Mouse (Mus musculus) thymus, postnatal 4 days (tissue): ENCODE measurements around the gene Chrna4.
A peak's percentile ranks its signal among the peaks of the same experiment; 100 is the strongest.

ENCODE experiments used
- DNase-seq: peaks from one replicate; pipeline ENCODE4 v3.0.0; 2021

Chrna4 gene

DNA sequence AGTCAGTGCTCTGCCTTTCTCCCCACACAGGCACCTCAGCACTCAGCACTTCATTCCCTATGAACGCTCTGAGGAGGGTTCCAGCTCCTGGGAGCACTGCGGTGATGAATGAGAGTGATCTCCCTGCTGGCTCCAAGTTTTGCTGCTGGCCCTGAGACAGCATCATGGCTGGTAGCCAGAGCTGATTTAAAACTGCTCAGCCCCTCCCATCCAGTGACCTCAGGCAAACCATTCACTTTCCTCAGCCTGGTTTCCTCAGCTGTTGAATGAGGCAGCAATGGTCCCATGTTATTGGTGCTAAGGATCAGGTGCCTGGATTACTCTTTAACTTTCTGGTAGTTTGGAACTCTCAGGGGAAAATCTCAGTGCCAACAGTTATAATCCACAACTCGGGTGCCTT, at the start of gene Chrna4:
TSS of gene Chrna4 (minus strand) at position 110 of the 400 bp plus-strand sequence.
- DNase-seq: no peak

DNA sequence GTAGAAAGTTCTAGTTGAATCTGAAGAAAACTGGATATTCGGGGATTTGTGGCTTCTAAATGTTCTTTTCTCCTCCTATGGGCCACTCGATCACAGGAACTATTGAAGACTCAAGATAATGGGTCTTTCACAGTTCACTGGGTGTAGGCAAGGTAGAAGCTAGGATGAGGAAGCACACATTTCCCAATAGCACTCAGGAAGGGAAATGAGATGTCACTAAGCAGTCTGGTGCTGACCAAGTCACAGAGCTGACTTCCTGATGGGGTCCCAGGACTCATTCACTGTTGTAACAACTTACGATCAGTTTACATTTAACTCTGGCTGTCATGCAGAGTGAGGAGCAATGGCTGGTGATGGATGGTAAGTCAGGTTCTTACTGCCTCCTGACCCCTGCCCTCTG, 46.8 kb upstream of the Chrna4 start:
- DNase-seq: no peak

DNA sequence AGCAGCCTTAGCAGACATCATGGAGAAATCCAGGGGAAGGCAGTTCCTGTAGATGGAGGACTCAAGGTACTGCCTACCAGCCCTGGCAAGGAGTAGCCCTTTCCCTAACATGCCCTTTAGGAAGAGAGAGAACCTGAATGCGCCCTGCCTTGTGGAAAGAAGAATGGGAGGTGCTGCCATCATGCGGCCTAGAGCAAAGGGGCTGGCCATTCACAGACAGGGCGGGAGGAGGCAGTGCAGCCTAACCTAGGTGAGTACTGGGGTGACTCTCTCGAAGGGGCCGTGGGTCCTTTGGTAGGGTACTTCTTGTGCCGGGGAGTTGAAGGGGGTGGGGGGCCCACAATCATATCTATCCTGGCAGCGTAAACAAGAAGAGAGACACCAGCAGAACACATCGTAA, 41.7 kb upstream of the Chrna4 start:
- DNase-seq: no peak

DNA sequence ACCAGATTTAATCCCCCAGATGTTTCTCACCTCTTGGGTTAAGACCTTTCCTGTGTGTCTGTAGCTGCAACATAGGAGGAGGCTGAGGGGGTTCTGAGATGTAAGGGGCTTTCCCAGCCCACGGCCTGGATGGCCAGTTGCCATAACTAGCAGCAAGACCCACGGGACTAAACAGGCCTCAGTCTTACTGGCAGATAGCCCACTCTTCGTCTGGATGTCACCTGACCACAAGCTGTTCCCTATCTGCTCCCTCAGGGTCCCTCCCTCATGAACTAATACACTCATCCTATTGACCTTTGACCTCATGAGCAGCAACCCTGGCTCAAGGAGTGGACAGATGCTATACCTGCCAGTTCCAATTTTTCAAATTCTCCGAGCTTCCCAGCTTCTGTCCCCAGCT, 40.6 kb upstream of the Chrna4 start:
- no peak for DNase-seq

DNA sequence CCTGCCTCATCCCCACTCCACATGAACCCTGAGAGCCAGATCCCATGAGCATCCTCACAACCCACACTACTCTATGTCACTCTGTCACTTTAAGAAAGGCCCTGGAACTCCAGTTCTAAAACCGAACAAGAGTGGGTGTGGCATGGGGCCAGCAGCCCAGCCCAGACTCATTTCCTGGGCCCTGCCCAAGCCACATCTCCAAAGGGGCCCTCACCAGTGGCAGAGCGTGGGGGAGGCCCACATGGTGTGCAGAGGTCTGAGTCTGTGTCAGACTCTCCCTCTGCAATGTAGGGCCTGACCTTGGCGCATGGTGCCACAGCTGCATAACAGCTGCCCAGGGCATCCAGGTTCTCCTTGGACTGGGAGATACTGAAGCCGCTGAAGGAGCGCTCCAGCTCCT, 37.5 kb upstream of the Chrna4 start:
- no peak for DNase-seq

DNA sequence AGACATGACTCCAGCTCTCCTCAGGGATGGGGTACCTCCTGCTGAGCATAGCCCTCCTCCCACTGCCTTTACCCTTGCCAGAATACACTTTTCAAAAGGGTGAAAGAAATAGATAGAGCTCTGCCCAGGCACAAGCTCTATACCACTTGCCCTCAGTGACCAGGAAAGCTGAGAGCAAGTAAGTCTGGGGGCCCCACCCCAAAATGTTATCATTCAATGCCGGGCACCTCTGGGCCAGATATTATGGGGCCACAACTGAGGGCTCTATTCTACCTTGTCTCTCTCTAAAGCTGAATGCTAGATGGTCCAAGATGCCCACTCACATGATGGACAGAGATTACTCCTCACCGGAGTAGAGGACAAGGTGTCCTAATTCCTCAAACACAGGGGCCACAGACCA, 36.2 kb upstream of the Chrna4 start:
- no peak for DNase-seq

DNA sequence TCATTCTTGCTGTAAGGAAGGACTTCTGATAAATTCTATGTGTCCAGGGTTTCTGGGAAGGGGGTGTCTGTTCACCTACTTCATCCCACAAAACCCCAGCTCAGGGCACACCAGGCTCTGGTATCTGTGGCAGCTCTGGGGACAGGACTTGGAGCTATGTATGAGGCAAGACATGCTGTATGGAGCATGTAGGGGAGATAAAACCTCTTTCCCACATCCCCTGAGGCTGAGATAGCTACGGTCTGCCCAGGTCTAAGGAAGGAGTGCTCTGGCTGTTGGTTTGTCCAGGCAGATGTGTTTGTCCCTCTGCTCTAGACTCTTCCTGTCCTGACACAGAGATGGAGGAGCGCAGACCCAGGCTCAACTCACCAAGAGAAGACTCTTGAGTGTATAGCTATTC, 35.6 kb upstream of the Chrna4 start:
- no peak for DNase-seq

DNA sequence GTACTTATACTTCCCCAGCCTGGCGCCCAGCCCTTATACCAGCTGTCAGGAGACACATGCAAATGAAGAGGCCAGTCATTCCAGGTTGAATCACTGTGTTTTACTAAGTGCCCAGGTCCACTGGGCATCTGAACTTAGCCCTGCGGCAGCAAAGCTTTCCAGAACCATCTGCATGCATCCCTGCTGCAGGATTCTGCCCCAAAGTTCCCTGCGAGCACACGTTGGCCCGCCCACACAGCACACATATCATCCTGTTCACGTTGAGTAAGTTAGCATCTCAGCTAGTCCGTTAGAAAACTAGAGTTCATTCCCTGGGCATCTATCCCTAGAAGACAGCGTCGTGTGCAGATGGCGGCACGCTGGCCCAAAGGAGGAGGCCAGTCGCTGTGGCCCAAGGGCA, 32.2 kb upstream of the Chrna4 start:
- no peak for DNase-seq

DNA sequence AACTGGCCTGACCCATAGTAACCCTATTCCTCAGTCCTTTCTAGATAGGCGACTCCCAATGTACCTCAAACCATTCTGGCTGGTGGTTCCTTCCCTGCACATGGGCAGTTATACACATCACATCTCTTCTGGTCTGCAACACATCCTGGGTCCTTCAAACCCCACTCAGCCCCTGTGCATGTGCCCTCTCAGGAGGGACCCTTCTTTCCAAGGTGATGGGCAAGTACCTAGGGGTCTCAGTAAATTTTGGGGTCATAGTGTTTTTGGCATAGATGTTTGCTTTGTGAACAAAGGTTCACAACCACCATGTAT, 29.0 kb upstream of the Chrna4 start:
- DNase-seq: no peak

DNA sequence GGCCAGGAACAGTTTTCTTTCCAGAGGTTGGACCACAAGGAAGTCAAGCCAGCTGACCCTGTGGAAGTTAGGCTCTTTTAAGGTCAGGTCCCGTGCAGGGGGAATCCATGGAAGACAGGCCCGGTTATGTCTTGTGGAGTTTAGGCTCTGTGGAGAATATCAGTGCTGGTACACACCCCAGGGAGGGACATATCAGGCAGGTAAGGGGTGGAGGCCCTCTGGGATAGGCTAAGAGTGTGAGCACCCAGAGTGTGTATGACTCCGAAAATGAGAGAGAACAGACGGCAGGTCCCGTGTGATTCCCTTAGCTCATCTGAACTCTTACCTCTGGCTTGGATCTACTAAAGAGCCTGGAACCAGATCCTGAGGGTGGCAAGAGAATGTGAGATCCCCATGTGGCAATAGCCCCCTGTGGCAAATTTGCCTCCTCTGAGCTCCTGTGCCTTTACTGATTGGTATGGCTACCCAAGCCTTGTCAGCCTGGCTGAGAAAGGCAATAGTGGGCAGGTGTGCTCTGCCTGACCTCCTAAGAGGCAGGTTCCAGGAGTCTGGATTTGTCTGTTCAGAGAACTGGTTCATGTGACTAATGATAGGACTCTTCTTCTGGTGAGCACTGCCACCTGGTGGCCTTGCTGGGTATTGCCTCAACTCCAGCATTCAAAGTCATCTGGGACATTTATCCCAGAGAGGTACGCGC, 28.5 kb upstream of the Chrna4 start:
- DNase-seq: peak; percentile 76

DNA sequence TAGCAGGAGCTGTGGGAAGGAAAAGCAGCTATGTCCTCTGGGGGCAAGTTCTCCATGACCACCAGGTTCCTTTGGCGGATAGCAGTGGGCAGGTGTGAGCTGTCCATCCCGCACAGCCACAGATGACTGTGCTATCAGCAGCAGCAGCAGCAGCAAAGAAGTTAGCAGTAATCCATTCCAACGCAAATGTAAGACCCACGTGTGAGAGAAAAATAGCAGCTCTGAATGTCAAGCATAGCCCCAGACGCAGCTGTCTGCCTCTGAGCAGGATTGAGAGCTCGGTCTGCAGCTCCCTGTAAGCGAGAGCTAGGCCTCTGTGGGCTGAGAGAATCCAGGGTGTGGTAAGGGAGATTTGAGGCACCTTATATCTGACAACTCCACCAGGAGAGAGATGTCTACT, 26.8 kb upstream of the Chrna4 start:
- no peak for DNase-seq

DNA sequence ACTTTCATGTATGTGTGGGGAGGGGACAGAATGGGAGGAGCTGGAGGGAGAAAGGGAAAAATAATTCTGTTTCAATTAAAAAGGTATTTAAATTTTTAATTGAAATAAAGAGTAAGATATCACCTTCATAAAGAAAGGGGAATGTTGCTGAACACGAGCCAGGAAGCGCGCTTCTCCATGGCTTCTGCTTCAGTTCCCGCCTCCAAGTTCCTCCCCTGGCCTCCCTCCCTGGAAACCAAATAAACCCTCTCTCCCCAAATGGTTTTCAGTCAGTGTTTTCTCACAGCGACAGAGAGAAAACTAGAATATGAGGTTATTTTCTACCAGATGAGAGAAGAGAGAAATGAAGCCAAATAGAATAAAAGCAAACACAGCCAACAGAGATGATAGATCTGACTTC, 25.2 kb upstream of the Chrna4 start:
- no peak for DNase-seq

DNA sequence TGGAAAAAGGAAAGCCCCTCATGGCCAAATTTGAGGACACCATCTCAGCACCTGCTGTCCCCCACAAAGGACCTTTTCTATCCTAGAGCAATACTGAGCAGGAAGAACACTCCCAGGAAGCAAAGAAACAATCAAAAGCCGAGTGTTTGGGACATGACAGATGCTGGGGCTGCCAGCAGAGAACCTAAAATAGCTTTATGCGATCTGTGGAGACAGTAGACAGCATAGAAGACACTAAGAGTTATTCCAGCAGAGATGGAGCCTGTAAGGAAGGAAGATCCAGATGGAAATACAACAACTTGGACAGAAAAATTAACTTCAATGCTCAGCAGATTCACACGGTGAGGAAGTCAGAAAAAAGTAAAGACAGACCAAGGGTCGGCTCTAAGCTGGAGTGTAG, 22.5 kb upstream of the Chrna4 start:
- no peak for DNase-seq

DNA sequence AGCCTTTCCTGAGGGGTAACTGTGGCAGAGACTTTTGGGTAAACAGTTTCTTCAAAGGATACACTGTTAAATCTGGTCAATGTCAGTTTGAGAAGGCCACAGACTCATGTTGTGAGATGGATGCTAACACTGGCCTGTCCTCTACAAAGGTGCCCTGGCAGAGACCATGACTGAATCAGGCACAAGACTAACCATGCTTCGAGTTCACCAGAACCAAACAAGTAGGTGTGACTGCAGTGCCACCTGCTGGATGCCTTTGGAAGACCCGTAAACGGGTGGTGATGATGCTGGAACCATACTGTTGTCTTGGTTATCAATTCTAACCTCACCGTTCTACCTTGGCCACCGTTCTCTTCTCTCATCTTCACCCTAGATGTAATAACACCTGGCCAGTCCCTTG, 16.8 kb upstream of the Chrna4 start:
- DNase-seq: peak; percentile 81

DNA sequence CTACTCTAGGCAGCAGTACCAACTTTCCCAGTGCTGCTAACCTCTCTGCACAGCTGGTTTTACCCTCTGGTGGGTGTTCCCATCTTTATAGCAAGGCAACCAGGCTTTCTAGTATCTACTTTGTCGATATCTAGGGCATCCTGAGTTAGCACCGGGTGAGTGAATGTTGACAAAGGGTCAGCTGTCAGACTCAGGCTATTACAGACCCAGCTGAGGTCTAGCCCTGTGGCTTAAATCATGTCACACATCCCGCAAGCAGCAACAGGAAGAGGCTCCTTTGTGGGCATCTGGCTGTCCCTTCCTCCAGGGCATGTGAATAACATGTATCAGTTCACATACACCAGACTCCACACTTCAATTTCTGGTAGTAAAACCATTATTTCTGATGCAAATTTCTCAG, 14.8 kb upstream of the Chrna4 start:
- no peak for DNase-seq

DNA sequence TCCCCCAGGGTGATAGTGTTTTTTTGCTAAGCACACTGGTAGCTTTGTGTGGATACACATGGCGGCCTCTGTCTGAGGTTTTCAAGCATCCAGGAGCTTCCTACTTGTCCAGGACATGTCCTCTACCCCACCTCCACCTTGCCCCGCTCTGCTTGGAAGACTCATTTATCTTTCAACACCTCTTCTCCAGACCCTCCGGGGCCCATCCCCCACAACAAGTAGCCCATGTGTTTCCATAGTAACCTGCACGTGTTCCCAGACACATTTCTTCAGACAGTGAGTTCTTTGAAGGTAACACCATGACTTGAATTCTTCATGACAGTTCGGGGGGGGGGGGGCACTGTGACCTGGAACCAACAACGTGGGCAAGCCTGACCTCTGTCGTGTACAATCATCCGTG, 14.0 kb upstream of the Chrna4 start:
- DNase-seq: no peak

DNA sequence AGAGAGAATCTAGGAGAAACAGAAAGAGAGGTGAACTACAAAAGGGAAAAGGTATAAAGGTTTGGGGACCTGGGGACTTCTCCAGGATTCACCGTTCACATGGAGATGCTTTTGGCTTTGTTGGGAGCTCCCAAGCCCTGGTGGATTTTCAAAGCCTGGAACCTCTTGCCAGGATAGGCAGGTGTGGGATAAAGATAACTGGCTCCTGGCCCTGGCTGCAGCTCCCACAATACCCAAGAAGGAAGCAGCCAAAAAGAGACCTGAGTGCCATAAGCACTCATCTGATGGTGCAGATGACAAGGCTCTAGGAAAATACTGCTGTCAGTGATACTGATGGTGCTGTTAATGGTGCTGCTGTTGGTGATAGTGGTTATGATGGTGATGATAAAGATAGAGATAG, 8.8 kb upstream of the Chrna4 start:
- no peak for DNase-seq

DNA sequence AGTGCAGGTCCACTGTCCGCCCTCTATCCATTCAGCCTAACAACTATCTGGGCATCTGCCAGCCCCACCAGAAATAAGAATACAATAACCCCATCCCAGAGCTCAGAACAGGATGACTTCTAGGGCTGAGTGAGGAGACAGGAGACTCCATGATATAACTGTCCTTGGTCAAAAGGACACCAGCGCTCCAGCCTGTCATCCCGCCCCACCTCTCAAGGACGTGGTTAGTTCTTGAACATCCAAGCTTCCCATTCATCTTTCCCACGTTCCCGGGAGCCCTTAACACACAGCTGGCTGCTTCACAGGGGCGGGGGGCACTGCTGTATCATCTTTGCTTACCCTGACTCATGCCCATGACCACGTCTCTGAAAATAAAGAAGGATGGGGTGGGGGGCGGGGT, 5.6 kb upstream of the Chrna4 start:
- no peak for DNase-seq

DNA sequence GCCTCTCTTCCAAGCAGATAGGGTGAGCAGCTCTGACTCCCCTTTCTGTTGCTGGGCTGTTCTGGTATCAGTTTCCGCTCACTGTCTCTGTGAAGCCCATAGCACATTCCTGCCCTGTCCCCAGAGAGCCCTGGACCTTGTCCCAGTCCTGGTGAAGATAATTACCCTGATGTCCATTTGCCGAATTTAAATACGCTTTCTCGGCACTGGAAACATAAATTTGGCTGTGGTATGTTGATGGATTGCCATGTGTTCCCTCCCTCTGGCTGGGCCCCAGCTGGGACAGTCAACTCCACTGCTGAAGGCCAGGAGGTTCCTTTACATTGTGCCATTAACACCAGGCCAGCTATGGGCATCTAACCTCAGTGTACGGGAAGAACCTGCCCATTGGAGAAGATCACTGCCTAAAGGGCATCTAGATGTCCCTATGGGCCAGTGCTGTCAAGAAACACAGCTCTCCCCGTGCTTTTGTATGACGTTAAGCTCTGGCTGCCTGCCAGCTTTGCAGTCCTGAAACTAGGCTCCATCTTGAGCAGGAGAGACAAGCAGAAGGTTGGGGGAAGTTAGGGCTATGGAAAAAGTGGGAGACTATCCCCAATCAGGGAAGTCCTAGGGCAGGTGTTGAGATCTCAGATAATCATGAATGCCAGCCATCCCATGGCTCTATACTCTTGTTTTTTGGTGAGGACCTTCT, 5.1 kb upstream of the Chrna4 start:
- DNase-seq: no peak

DNA sequence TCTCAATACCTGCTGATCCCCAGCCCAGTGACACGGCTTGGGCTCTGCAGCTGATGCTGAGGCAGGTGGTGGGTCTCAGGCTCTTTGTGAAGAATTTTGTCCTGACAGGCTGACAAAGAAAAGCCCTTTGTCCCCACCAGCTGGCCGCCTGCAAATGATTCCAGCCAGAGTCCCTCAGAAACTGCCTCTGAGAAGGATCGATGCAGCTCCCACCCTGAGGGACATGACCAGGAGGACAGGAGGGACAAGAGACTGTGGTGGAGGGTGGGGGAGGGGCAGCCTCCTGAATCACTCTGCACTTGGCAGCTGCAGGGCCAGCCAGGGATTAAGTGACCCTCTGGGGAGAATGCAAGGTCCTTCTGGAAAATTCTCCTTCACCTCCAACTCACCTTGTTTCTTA, 655 bp upstream of the Chrna4 start:
- no peak for DNase-seq

DNA sequence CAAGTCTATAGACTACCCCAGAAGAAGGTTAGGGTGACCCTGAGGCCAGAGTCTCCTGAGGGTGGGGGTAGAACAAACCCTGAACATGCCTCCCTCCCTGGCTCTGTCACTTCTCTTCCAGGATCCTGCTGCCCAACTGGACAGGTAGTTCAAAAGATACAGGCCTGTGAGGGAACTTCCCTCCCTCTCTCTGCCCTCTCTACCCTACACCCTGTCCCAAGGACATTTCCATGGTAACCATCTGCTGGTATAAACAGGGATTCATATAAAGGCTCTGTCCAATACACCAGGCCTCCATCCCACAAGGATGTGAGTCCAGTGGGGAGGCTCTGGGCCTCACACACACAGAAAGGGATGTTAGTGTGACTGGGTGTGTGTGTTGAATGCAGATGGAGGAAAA, 970 bp downstream of the Chrna4 start:
- DNase-seq: no peak

DNA sequence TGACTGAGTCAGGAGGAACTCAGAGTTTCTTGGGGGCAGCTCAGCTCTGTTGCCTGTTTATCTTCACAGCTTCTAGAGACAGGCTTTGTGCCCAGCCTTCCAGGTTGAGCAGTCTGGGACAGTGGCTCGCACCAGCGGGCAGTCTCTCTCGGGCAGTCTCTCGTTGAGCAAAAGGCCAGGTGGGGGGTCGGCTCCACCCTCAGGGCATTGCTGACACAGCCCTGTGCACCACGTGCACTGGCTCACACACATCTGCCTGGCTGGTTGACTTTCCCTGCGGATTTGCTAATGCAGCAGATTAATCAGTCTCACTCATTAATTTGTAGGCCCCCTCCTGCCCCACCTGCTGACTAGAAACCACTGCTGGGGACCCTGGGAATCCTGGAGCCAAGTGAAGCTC, 1.4 kb downstream of the Chrna4 start:
- DNase-seq: no peak

DNA sequence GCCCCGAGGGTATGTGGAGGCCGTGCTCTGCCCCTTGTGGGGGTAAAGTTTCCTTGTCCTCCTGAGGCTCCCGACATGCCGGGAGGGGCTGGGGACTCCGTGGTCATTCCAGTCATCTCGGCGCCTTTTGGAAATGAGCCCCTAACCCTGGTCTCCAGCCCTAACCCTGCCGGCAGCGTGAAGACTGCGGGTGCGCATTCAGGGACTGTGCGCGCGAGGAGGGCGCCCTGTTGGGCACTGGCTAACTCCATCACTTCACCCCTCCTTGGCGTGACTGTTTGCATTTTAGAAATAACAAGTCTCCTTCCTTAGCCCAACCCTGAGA, 4.0 kb downstream of the Chrna4 start:
- DNase-seq: no peak

DNA sequence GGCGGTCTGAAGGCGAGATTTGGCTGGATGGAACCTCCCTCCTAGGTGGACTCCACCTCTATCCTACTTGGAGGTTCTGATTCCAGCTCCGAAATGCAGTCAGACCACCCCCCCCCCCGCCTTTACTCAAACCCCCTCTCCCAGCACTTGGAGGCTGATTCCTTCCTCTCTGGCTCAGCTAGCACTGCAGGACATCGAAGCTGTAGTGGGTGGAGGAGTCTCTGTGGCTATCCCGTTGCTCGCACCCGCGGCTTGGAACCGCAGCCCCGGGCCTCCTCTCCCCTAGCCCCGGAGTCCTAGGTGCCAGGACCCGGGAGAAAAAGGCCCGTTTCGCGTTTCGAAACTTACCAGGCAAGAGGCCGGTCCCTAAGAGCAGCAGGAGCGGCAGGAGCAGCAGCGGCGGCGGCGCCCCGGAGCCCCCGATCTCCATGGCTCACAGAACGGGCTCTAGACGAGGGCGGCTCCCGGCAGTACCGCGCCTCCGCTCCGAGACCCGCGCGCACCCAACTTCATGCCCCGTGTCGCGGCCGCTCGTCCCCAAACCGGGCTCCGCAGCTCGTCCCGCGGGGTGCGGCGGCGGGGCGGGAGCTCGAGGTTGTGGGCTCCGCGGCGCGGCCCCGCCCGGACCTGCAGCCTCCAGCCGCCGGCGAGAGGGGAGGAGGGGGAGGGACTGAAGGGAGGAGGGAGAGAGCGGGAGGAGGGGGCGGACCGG, 4.5 kb downstream of the Chrna4 start:
- DNase-seq: peak; percentile 25

DNA sequence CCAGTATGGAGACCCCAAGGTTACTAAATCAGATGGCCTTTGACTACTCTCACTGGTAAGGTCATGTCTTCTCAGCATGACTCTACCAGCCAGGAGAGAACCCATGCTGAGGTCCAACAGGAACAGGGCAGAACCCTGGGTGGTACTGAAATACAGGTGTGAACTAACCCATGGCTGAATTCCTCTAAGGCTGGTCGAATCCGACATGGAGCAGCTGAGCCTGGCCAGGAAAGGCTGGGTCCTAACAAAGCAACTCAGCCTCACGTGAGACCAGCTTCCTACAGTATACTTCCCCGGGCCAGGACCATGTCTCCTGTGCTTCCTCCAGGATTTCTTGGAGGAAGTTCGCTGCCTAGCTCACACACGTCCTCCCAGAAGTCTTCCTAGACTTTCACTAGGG, 6.8 kb downstream of the Chrna4 start:
- no peak for DNase-seq
